Mouse (Mus musculus) neural tube, embryonic 14.5 days (tissue): ENCODE results near the gene Znrf2. TPM values are rescaled to one million over a fixed set of nuclear protein-coding genes. Genes with fewer than 3 reads are reported as not detected.

Experiments used
- ATAC-seq: fragments of 200-750 bp; cut with Nextera tagmentation; 2 replicates; pipeline ENCODE4 v1.8.0; 2017; ENCODE audit warnings: low read depth, mild to moderate bottlenecking, moderate TSS enrichment, moderate library complexity
- H3K27ac ChIP-seq: fragments of 300-500 bp; sonication (generic); 2 replicates; pipeline ENCODE4 v1.5.1; 2014; ENCODE audit warnings: low read depth, mild to moderate bottlenecking, control low read depth, low read length, moderate library complexity, mixed read lengths
- H3K27me3 ChIP-seq: fragments of 300-500 bp; sonication (generic); 2 replicates; pipeline ENCODE4 v1.6.1; 2014; ENCODE audit warnings: low read length; ENCODE audit not compliant: control insufficient read depth, insufficient read depth
- H3K36me3 ChIP-seq: fragments of 300-500 bp; sonication (generic); 2 replicates; pipeline ENCODE4 v1.6.1; 2014; ENCODE audit warnings: low read length, mixed read lengths; ENCODE audit not compliant: control insufficient read depth, insufficient read depth
- H3K4me1 ChIP-seq: fragments of 300-500 bp; sonication (generic); 2 replicates; pipeline ENCODE4 v1.6.1; 2014; ENCODE audit warnings: low read length; ENCODE audit not compliant: control insufficient read depth, insufficient read depth
- H3K4me2 ChIP-seq: fragments of 300-500 bp; sonication (generic); 2 replicates; pipeline ENCODE4 v1.6.1; 2014; ENCODE audit warnings: mild to moderate bottlenecking, low read depth, low read length, control low read depth
- H3K4me3 ChIP-seq: fragments of 300-500 bp; sonication (generic); 2 replicates; pipeline ENCODE4 v1.5.1; 2014; ENCODE audit warnings: low read depth, low read length, control low read depth, mixed read lengths
- H3K9ac ChIP-seq: fragments of 300-500 bp; sonication (generic); replicated peaks from 2 replicates; pipeline ENCODE4 v1.6.1; 2014; ENCODE audit warnings: low read depth, mild to moderate bottlenecking, control low read depth, low read length, mixed read lengths
- H3K9me3 ChIP-seq: fragments of 300-500 bp; sonication (generic); 2 replicates; pipeline ENCODE4 v1.6.1; 2016; ENCODE audit warnings: low read length; ENCODE audit not compliant: control insufficient read depth
- WGBS: fragments of 180-500 bp; shearing (Covaris S2); extraction: QIAGEN DNeasy Blood & Tissue Kit; methylation state at CpG from one replicate; pipeline ENCODE4 v1.1.7; 2014; 5-methylcytosine and 5-hydroxymethylcytosine counted together
- polyA plus RNA-seq: library from polyadenylated mRNA; unstranded; fragments of >200 nt; fragmentation: Nextera tagmentation; extraction: Ambion mirVana; gene quantifications from 2 replicates; pipeline ENCODE4 v1.2.1, GENCODE M21; 2014

The Znrf2 gene
- polyA plus RNA-seq, 1 experiment from 2014 or later = 8.0 TPM

- Histone ChIP-seq H3K27me3 (peaks cover 2% of the 10 kb centered on the region; the same call in 1 of the 2 replicates), H3K36me3 (no peaks in the 10 kb centered on the region), H3K4me2 (no peak overlapping the region), H3K27ac (no peak overlapping the region), H3K4me3 (no peak overlapping the region), H3K9me3 (no peaks in the 10 kb centered on the region), H3K9ac (no peak overlapping the region), H3K4me1 (no peaks in the 10 kb centered on the region)
- WGBS = 88% methylated on average over 6 of the region's 6 CpGs
- ATAC-seq = no peak
These were observed 124.4 kb downstream of the Znrf2 start for GRCm38 (mm10) chr6:54941149-54941548.

Other genes with a start within 250 kb of the Znrf2 start
- gene Plekha8, start 221.8 kb upstream of the Znrf2 start, polyA plus RNA-seq = 12.2 and 13.3 TPM in 2 replicates
- gene Fkbp14, start 219.6 kb upstream of the Znrf2 start, polyA plus RNA-seq = 9.1 and 14.6 TPM in 2 replicates
- 91.3 and 110 TPM in 2 replicates for gene Mturn, start 135.3 kb upstream of the Znrf2 start, polyA plus RNA-seq
- gene Nod1, start 155.7 kb downstream of the Znrf2 start, polyA plus RNA-seq = 1.7 and 3.7 TPM in 2 replicates
- 19.0 and 19.8 TPM in 2 replicates for gene Ggct, start 176.0 kb downstream of the Znrf2 start, polyA plus RNA-seq
- gene Gars, start 221.1 kb downstream of the Znrf2 start, polyA plus RNA-seq = 191 and 213 TPM in 2 replicates